Mouse (Mus musculus) Muller cell, postnatal 12 days (primary cell): ENCODE measurements around the gene Gm20683.
"Not testable (repeated sequence)": the region's sequence is repeated elsewhere in the genome, so short reads cannot be mapped to it uniquely, and the experiment has no call there.

Source experiments
- DNase-seq: peaks from one replicate; pipeline ENCODE4 v3.0.0-alpha.2; 2015; ENCODE audit errors: inconsistent ontology term

Gene Gm20683

GRCm38 (mm10) chr17:25827546-25828222 is 13.9 kb downstream of the Gm20683 start:
- DNase-seq: no peak

GRCm38 (mm10) chr17:25827011-25827410 is 14.6 kb downstream of the Gm20683 start:
- no peak for DNase-seq

GRCm38 (mm10) chr17:25825984-25826570 is 15.5 kb downstream of the Gm20683 start:
- DNase-seq: no peak

- no peak for DNase-seq
These were observed 16.3 kb downstream of the Gm20683 start for GRCm38 (mm10) chr17:25825311-25825710.

GRCm38 (mm10) chr17:25824362-25825142 is 17.0 kb downstream of the Gm20683 start:
- no peak for DNase-seq

GRCm38 (mm10) chr17:25823452-25823851 is 18.1 kb downstream of the Gm20683 start, which contains the start of gene Wdr24:
TSS of gene Wdr24 (plus strand) at chr17:25823627.
- DNase-seq: peak; percentile 64

DNA sequence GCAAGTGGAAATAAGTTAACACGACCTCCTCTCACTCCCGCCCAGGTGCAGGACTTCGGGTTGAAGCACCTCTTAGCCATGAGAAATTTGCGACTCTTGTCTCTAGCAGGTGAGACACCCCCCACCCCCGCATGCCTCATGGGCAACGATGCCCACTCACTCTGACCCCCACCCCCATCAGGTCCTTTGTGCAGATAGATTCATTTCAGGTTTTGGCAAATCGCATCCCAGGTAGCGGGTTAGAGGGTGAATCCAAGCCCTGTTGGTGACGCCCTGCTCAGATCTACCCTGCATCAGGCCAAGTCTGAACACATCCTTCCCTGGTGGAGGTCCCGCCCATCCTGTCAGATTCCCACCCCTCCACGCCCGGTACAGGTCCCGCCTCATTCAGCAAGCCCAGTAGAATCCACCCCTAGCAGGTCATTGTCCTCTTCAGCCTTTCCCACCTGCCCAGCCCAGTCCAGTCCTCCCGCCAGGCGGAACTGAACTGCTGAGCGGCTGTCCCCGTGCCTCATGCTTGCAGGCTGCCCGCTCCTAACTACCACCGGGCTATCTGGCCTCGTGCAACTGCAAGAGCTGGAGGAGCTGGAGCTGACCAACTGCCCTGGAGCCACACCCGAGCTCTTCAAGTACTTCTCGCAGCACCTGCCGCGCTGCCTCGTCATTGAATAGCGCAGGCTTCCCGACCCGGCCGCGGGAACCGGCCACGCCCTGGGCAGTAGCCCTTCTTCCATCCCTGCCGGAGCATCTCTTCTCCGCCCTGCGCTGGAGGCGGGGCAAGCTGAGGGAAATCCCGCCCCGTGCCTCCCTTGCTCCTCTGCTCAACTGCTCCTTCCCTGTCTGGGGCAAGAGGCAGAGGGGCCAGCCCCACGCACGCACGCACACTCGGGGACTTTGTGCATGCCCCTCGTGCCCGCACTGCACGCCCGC is 22.4 kb downstream of the Gm20683 start:
- DNase-seq: no peak

GRCm38 (mm10) chr17:25817662-25818061 is 23.9 kb downstream of the Gm20683 start:
- DNase-seq: no peak

- DNase-seq: peak; percentile 93
These were observed 28.1 kb downstream of the Gm20683 start for GRCm38 (mm10) chr17:25813471-25813870.

GRCm38 (mm10) chr17:25810890-25811289 is 30.7 kb downstream of the Gm20683 start:
- no peak for DNase-seq

DNA sequence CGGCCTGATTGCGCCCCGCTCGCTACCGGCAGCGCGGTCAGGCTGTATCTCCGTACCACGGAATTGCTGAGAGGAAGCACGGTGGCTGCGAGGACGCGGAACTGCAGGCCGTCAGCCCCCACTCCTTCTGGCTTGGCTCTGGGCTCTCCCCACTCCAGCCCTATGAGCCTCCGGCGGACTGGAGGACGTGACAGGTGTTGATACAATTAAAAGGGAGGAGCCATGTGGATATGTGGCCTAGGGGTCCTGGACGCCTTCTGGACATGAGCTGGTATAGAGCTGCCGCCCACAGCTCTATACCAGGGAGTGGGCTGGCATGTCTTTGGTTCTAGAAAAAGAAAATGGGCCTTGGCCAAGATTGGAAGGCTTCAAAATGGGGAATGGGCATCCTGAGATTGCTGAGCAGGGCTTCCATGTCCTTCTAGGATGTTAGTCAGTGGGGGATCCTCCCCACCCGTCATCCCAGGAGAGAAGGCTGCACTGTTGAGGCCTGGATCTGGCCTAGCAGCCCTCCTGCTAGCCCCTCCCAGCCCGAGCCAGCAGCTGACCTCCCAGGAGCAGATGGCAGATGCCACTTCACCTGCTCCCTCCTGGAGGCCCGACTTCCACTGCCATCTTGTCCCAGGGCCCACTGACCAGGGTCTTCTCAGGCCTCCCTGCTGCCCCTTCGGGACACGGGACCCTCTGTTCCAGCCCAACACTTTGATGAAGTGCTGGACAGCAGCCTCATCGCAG is 31.8 kb downstream of the Gm20683 start:
- DNase-seq: no peak

DNA sequence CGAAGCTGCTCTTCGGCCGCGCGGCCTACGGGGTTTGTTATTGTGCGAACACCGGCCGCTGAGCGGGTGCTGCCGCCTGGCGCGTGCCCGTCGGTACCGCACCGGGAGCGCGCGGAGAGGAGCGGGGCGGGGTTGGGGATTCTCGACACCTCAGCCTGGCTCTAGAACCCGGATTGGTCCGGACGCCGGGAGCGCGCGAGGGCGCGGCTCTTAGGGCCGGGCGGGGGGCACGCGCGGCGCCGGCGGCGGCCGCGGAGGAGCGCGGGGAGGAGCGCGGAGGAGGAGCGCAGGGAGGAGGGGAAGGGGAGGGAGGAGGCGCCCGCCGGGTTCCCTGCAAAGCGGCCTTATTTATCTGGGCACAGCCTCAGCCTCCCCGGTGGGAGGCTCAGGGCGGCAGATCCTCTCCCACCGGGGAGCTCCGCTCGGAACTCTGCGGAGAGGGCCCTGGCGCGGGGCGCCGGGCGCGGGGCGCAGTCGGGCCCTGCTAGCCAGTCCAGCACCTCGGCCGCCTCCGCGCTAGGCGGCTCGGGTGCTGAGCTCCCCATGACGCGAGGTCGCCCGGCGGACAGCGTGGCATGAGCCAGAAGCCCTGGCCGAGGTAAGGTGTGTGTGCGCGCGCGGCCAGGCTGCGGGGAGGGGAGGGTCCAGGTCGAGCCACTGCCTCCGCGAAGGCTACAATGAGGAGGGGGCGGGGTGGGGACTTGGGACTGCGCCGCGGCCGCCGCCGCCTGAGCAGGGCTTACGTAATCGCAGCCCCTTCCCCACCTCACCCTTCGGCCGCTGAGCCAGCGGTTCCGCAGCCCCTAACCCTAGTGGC is 32.6 kb downstream of the Gm20683 start, which contains the start of gene Fbxl16:
Fbxl16 (plus strand) TSS at position 297 of the 817 bp plus-strand sequence.
- peak; percentile 96 for DNase-seq

DNA sequence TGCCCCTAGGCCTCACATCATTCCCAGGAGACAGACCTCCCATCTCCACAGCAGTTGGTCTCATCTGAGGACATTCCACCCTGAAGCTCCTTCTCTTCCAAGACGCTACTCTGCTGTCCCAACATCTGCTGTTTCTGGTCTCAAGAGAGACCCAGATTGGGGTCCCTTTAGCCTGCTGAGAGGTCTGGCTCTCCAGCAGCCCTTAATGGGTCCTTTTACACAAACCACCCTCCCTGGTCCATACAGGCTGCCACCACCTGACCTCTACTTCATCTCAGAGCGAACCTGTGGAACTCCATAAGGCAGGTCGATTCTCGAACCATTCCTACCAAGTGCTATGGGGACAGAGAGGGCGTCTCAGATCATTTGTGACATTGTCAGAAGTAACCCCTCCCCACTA is 33.5 kb downstream of the Gm20683 start:
- DNase-seq: no peak

GRCm38 (mm10) chr17:25807452-25807851 is 34.1 kb downstream of the Gm20683 start:
- not testable (repeated sequence) for DNase-seq

DNA sequence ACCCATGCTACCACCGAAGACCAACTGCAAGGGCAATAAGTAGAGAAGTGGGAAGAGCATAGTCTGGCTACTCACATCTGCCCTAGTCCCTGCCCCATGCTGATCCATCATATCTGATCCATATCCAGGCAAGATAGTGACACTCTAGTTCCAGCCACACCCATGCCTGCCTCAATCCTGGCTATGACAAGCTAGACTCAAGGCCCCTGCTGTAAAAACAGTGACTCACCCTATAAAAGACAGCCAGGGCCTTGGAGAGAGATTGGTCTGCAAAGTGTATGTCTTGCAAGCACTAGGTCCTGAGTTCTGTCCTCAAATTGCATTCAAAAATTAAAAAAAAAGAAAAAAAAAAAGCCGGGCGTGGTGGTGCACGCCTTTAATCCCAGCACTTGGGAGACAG is 35.1 kb downstream of the Gm20683 start:
- no peak for DNase-seq

DNA sequence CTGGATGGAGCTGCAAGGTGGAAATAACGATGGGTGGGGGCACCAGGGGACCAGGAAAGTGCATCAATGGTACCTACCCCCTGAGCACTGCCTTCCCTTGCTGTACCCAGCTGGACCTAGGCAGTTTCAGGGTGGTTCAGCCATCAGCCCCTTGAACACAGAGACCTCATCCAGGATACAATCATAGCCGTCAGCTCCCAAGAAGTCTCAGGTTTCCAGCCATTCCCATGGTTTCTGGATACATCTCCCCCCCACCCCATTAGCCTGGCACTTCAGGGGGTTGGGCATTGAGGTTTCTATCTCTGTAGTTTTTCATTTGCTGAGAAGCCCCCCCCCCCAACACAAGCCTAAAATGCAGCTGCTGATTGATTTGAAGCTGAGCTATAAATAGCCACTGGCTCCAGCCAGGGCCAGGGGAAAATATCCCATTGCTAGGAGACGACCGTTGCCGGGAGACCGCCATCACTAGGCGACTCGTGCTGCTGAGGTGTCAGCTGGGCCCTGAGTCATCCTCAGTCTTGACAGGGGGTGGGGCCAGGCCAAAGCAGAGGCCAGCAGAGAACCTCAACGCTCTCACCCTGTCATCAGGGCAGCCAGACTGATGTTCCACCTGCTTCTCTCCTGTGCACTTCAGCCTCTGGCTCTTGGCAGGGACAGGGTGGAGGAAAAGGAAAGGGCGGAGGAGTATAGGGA is 38.6 kb downstream of the Gm20683 start:
- peak; percentile 87 for DNase-seq

DNA sequence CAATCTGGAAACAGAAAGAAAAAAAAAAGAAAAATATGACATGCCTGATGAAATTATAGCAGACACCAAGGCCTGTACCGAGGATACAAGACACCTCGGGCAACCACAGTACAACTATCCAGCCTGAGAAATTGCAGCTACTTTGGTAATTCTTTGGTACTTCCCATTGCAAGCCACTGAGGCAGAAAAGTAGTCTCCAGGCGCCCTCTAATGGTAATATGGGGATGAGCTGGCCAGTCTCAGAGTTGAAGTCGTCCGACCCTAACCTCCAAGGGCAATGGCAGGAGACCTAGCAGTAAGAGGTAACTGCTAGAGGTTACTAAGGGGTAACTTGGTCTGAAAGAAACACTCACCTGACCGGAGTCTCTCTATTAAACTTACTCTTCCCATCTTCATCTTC is 40.5 kb downstream of the Gm20683 start:
- peak; percentile 75 for DNase-seq

DNA sequence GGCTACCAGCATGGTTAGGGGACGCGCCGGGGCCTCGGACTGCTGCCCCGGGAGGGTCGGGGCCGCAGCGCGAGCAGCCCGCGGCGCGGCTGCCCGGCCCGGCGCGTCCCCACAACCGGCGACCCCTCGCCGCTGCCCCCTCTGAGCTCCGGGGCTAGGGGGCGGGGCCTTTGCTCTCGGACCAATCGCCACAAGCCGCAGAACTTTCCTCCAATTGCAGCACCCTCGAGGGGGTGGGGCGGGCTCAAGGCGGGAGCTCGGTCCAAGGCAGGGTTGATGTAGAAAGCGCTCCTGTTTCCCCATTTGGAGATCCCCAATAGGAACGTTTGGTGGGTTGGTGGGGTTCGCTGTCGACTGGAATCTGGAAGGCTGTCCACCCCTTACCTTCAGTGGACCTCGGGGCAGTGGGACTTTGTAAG is 44.6 kb downstream of the Gm20683 start, which contains the start of gene Metrn:
Metrn (minus strand) TSS at position 186 of the 419 bp plus-strand sequence.
- peak; percentile 94 for DNase-seq

DNA sequence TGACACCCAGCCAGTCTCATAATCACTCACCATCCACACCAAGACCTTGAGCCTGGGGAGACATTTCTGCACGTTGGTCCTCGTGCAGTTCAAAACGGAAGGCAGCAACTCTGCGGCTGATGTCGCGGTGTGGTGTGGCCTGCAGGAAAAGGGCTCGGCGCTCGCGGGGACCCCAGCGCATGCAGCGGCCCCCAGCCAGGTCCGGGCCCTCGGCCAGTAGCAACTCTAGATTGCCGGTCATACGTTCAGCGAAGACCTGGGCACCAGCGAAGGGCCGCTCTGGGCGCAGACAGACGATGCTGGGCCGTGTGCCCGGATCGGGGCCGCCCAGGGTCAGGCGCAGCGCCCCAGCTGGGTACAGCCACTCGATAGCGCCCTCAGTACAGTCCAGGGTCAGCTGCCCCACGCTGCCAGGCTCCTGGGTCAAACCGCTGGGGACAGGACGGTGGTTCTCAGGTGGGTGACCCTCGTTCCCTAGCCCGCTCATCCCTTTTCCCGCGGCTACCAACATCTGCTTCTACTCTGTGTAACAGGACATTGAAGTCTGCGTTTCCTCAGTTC is 45.3 kb downstream of the Gm20683 start:
- DNase-seq: peak; percentile 49
